Mouse (Mus musculus): ENCODE measurements at regions not wholly inside any gene's neighbourhood (a gene's known extent, or its start where the extent isn't known, plus 50 kb on each side); places are given as distances from the start of the nearest gene placed in this dataset.

DNA sequence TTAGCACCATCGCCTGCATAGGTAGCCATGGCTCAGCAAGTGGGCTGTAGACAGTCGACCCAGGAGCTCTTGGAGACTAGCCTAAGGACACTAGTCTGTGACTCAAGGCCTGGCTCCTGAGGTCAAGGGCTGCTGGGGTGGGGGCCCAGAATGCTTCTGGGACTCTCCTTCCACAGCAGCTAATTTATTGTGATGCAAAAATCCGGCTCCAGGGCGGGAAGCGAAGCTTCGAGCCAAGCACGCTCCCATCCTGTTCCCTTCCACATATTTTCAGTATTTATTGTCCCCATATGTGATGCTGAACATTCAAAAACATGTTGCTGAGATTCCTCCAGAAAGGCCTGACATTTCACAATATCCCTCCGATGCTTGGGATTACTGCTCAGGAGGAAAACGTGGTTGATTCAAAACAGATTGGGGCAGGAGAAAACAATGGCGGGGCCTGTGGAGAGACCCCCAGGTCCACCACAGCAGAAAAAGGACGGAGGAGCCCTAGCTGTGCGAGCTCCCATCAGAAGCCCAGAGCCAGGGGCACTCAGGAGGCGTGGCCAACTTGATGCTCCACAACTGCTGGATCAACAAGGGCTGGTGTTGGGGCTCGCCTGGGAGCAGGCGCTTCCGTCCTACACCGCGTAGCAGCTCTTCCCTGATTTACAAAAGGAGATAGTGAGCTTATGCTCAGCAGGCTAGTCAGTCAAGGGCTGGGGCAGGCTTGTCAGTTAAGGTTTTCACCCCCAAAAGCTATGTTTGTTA, 73.4 kb downstream of the Inhbb start:
- TF ChIP-seq CTCF (IDR thresholded peaks at IDR 0.05; ENCODE audit: control insufficient read depth, insufficient read depth, insufficient replicate concordance, low read depth, low read length) (no peak), POLR2A (IDR thresholded peaks at IDR 0.05; ENCODE audit: control insufficient read depth, low read depth, low read length) (no peak)
- H3K4me1 ChIP-seq (ENCODE audit: control insufficient read depth, insufficient read depth, low read length) = no peaks in the 10 kb centered on the region; the same call in 1 of the 2 replicates
- H3K27me3 ChIP-seq (ENCODE audit: control insufficient read depth, insufficient read depth, low read length) = no peaks in the 10 kb centered on the region
- H3K27ac ChIP-seq (ENCODE audit: control insufficient read depth, insufficient read depth, low read depth, low read length) = no peak overlapping the region
- no peaks in the 10 kb centered on the region for H3K36me3 ChIP-seq (ENCODE audit: control insufficient read depth, insufficient read depth, low read length)
- H3K4me3 ChIP-seq (ENCODE audit: control insufficient read depth, low read depth, low read length) = no peak overlapping the region

DNA sequence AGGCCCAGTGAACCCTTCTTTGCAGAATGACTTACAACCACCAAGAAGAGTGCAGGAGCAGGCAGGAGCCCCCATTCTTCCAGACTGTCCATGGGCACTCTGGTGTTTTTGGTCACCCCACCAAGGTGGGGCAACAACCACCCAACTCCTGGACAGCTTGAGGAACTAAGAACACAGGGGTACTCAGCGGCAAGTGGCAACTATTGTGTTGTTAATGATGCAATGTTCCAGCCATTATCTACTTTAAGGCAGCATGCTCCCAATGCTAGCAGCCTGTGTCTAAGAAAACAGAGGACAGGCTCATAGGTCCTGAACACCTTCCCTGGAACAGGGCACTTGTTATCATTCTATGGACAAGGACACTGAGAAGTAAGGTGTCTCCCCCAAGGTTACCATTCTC, 74.3 kb downstream of the Inhbb start:
- H3K4me1 ChIP-seq (ENCODE audit: control insufficient read depth, insufficient read depth, low read length) = no peaks in the 10 kb centered on the region; the same call in 1 of the 2 replicates
- no peak overlapping the region for H3K27ac ChIP-seq (ENCODE audit: control insufficient read depth, insufficient read depth, low read depth, low read length)
- no peaks in the 10 kb centered on the region for H3K36me3 ChIP-seq (ENCODE audit: control insufficient read depth, insufficient read depth, low read length)
- H3K27me3 ChIP-seq (ENCODE audit: control insufficient read depth, insufficient read depth, low read length) = no peaks in the 10 kb centered on the region
- TF ChIP-seq POLR2A (IDR thresholded peaks at IDR 0.05; ENCODE audit: control insufficient read depth, low read depth, low read length) (no peak), CTCF (IDR thresholded peaks at IDR 0.05; ENCODE audit: control insufficient read depth, insufficient read depth, insufficient replicate concordance, low read depth, low read length) (no peak)
- no peak overlapping the region for H3K4me3 ChIP-seq (ENCODE audit: control insufficient read depth, low read depth, low read length)

GRCm38 (mm10) chr1:119346634-119347155, 75.4 kb downstream of the Inhbb start:
- no peak overlapping the region for H3K4me3 ChIP-seq (ENCODE audit: control insufficient read depth, low read depth, low read length)
- H3K27ac ChIP-seq (ENCODE audit: control insufficient read depth, insufficient read depth, low read depth, low read length) = no peak overlapping the region
- no peaks in the 10 kb centered on the region for H3K27me3 ChIP-seq (ENCODE audit: control insufficient read depth, insufficient read depth, low read length)
- H3K4me1 ChIP-seq (ENCODE audit: control insufficient read depth, insufficient read depth, low read length) = no peaks in the 10 kb centered on the region; the same call in 1 of the 2 replicates
- no peaks in the 10 kb centered on the region for H3K36me3 ChIP-seq (ENCODE audit: control insufficient read depth, insufficient read depth, low read length)
- TF ChIP-seq POLR2A (IDR thresholded peaks at IDR 0.05; ENCODE audit: control insufficient read depth, low read depth, low read length) = no peak
- no peak for TF ChIP-seq CTCF (IDR thresholded peaks at IDR 0.05; ENCODE audit: control insufficient read depth, insufficient read depth, insufficient replicate concordance, low read depth, low read length)

GRCm38 (mm10) chr1:119345115-119345791, 76.8 kb downstream of the Inhbb start:
- H3K36me3 ChIP-seq (ENCODE audit: control insufficient read depth, insufficient read depth, low read length) = no peaks in the 10 kb centered on the region
- H3K27ac ChIP-seq (ENCODE audit: control insufficient read depth, insufficient read depth, low read depth, low read length) = no peak overlapping the region
- no peaks in the 10 kb centered on the region; the same call in 1 of the 2 replicates for H3K4me1 ChIP-seq (ENCODE audit: control insufficient read depth, insufficient read depth, low read length)
- H3K27me3 ChIP-seq (ENCODE audit: control insufficient read depth, insufficient read depth, low read length) = no peaks in the 10 kb centered on the region
- no peak for TF ChIP-seq POLR2A (IDR thresholded peaks at IDR 0.05; ENCODE audit: control insufficient read depth, low read depth, low read length)
- TF ChIP-seq CTCF (IDR thresholded peaks at IDR 0.05; ENCODE audit: control insufficient read depth, insufficient read depth, insufficient replicate concordance, low read depth, low read length) = no peak
- no peak overlapping the region for H3K4me3 ChIP-seq (ENCODE audit: control insufficient read depth, low read depth, low read length)

GRCm38 (mm10) chr1:119344046-119344445, 78.0 kb downstream of the Inhbb start:
- TF ChIP-seq CTCF (IDR thresholded peaks at IDR 0.05; ENCODE audit: control insufficient read depth, insufficient read depth, insufficient replicate concordance, low read depth, low read length) = no peak
- TF ChIP-seq POLR2A (IDR thresholded peaks at IDR 0.05; ENCODE audit: control insufficient read depth, low read depth, low read length) = no peak
- Histone ChIP-seq H3K27ac (ENCODE audit: control insufficient read depth, insufficient read depth, low read depth, low read length) (no peak overlapping the region), H3K36me3 (ENCODE audit: control insufficient read depth, insufficient read depth, low read length) (no peaks in the 10 kb centered on the region), H3K27me3 (ENCODE audit: control insufficient read depth, insufficient read depth, low read length) (no peaks in the 10 kb centered on the region), H3K4me1 (ENCODE audit: control insufficient read depth, insufficient read depth, low read length) (no peaks in the 10 kb centered on the region; the same call in 1 of the 2 replicates), H3K4me3 (ENCODE audit: control insufficient read depth, low read depth, low read length) (no peak overlapping the region)

GRCm38 (mm10) chr1:119335171-119335570, 86.9 kb downstream of the Inhbb start:
- TF ChIP-seq CTCF (IDR thresholded peaks at IDR 0.05; ENCODE audit: control insufficient read depth, insufficient read depth, insufficient replicate concordance, low read depth, low read length) = no peak
- no peak for TF ChIP-seq POLR2A (IDR thresholded peaks at IDR 0.05; ENCODE audit: control insufficient read depth, low read depth, low read length)
- no peaks in the 10 kb centered on the region for H3K27me3 ChIP-seq (ENCODE audit: control insufficient read depth, insufficient read depth, low read length)
- H3K4me1 ChIP-seq (ENCODE audit: control insufficient read depth, insufficient read depth, low read length) = no peaks in the 10 kb centered on the region
- no peak overlapping the region for H3K4me3 ChIP-seq (ENCODE audit: control insufficient read depth, low read depth, low read length)
- no peak overlapping the region for H3K27ac ChIP-seq (ENCODE audit: control insufficient read depth, insufficient read depth, low read depth, low read length)
- no peaks in the 10 kb centered on the region for H3K36me3 ChIP-seq (ENCODE audit: control insufficient read depth, insufficient read depth, low read length)

- no peaks in the 10 kb centered on the region for H3K36me3 ChIP-seq (ENCODE audit: control insufficient read depth, insufficient read depth, low read length)
- H3K27me3 ChIP-seq (ENCODE audit: control insufficient read depth, insufficient read depth, low read length) = no peaks in the 10 kb centered on the region
- H3K4me1 ChIP-seq (ENCODE audit: control insufficient read depth, insufficient read depth, low read length) = peaks cover 2% of the 10 kb centered on the region
- TF ChIP-seq POLR2A (IDR thresholded peaks at IDR 0.05; ENCODE audit: control insufficient read depth, low read depth, low read length) (no peak), CTCF (IDR thresholded peaks at IDR 0.05; ENCODE audit: control insufficient read depth, insufficient read depth, insufficient replicate concordance, low read depth, low read length) (no peak)
- no peak overlapping the region for H3K4me3 ChIP-seq (ENCODE audit: control insufficient read depth, low read depth, low read length)
- no peak overlapping the region for H3K27ac ChIP-seq (ENCODE audit: control insufficient read depth, insufficient read depth, low read depth, low read length)
Observed at GRCm38 (mm10) chr1:119330751-119331326, 91.2 kb downstream of the Inhbb start.
